Mouse (Mus musculus) E14TG2a.4 (cell line): Measurements from ENCODE around the gene Ddx10.

Experiments
- CTCF ChIP-seq: conservative IDR thresholded peaks from 2 replicates; pipeline ENCODE4 v1.5.1; 2014; ENCODE audit warnings: low read length
- NANOG ChIP-seq: IDR thresholded peaks from 2 replicates; pipeline ENCODE4 v1.6.1; 2014; ENCODE audit warnings: borderline replicate concordance, low read length, mixed read lengths

DNA sequence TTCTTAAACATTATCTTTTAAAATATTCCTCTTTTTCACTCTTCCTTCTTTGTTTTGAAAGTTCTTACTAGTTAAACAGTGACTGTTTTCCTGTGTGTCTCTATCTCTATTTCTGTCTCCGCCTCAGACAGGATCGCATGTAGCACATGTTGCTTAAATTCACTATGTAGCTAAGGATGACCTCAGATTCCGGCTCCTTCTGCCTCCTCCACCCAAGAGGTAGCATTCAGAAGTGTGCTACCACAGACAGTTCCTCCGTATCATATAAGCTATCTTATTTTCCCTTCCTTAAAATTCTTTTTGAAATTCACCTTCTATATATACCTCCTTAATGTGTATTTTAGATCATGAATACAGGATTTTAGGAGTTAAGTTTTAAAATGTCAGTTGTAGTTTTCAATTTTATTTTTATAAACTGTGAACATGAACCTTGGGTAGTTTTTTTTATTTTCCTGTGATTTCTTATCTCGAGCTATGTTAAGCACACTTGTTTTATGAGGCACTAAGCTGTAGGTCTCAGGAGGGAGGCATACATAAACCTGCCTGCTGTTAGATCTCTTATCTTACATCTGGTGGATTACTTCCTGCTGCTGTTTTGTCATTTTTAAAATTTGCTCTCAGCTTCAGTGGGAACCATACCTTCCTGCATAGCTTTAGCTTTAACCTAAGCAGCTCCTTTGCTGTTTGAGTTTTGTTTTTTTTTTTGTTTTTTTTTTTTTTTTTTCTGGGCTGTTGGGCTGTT is 23.6 kb upstream of the Ddx10 start:
- no peak for TF ChIP-seq CTCF
- TF ChIP-seq NANOG, result no peak
